Mouse (Mus musculus): ENCODE data around the gene Pbx3.
A peak's percentile ranks its signal among the peaks of the same experiment; 100 is the strongest.

Gene Pbx3

GRCm38 (mm10) chr2:34372305-34373301 is at the start of gene Pbx3:
TSS of gene Pbx3 (minus strand) at chr2:34373142.
- peak; percentile 97 for DNase-seq

DNA sequence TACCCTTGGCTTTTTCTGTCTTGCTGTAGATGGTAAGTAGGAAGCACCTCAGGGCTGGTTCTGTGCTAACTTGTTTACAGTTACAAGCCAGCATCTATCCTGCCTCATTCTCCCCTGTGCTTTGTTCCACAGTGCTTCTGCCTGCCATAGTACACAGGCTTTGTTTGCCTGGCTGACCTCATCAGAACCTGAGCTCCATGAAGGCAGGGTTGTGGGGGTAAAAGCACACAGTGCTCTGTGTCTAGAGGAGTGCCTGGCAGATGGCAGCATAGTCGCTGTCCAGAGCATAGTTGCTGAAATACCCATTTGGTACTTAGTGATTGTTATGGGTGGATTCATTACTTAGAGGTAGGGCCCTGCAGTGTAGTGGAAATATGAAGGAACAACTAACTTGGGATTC is 47.3 kb upstream of the Pbx3 start:
- no peak for DNase-seq

DNA sequence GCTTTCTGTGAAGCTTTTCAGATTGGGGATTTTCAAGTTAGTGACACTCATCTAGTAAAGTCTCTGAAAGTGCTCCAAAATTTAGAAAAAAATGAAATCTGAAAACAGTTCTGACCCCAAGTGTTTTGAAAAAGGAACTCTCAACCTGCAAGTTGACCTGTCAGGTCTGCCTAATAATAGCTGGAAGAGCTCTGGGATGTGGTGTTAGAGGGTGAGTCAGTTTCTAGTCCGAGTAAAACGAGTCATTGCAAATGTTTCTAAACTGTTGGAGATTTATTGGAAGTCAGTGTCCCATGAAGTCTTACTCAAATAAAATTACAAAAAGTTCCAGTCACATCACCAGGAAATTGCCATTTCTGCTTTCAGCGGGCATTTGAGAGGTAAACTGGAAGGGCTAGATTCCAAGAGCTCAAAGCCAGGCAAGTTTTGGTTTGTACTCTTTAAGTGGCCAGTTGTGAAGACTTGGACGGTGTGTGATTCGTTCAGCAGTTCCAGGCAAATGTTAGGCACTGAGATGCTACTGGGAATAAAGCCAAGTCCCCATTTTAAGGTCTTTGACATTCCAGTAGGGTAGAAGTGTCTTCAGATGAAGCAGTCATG is 36.9 kb upstream of the Pbx3 start:
- DNase-seq, result no peak

DNA sequence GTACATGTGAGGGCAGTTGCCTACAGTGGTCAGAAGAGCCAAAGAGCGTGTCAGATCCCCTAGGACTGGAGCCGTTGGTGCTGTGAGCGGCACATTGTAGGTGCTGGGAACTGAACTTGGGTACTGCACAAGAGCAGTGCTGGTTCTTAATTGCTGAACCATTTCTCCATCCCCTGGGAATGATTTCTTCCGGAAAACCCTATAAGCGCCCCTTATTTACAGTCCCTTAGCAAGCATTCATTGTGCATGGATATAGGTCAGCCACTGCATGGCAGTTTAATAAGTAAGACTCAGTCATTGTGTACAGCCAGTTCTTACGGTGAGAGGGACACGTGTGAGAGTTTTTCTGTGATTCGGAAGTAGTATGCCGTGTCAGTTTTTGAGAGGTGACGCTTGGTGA is 35.4 kb upstream of the Pbx3 start:
- no peak for DNase-seq

- no peak for DNase-seq
Observed at GRCm38 (mm10) chr2:34407596-34407995, 34.7 kb upstream of the Pbx3 start.

DNA sequence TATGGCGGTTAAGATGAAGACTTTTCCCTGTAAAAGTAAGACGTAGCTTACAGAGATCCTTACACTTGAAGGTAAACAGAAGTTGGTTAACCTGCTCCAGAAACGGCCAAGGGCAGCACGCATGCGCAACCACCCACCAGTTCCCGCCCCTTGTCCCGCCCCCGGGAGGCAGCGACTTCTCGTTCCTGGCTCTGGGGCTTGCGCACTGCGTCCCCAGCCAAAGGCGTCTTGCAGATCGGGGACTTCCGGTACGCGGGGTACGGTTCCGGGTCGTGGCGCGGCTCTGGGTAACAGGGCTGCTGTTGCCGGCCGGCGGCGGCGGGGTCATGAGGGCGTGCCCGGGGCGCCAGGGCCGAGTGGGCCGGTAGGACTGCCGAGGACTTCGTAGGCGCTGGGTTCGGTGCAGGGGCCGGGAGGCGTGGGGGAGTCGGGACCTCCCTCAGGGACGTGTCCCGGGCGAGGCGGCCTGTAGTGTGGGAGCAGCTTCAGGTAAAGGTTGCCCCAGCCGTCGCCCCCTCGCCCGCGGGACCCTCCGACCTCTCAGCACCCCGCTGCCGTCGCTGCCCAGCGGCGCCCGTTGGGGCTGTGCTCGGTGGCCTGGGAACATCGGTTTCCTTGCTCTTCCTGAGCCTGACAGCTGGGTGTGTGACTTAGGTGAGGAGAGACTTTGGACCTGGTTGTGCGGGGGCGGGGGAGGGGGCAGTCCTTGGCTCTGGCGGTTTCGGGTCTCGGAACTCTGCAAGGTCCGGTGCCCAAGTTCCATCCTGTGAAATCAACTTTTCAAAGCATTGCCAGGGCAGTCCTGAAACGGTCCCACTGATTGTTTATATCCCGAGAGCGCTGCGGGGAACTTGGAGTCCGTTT is 33.9 kb upstream of the Pbx3 start, which contains the start of gene Mapkap1:
TSS of gene Mapkap1 (plus strand) at position 171 of the 864 bp plus-strand sequence.
- peak; percentile 99 for DNase-seq

GRCm38 (mm10) chr2:34399535-34399934 is 26.6 kb upstream of the Pbx3 start:
- DNase-seq, result no peak

DNA sequence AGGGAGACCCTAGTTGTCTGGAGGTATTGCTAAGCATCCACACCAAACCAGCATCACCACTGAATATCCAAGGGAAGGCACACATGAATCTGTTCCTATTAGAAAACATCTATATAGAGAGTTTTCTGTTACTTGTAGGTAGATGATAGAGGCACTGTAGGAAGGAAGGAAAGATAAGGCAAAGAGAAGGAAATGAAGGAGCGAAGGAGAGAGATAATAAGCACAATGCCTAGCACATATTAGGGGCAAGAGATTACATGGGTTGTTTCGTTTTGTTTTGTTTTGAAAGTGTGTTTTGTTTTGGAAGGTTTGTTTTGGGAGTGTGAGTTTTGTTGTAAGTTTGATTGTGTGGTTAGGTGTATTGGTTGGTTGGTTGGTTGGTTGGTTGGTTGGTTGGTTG is 6.0 kb upstream of the Pbx3 start:
- DNase-seq, result no peak

- no peak for DNase-seq
Observed at GRCm38 (mm10) chr2:34374349-34374748, 1.4 kb upstream of the Pbx3 start.

DNA sequence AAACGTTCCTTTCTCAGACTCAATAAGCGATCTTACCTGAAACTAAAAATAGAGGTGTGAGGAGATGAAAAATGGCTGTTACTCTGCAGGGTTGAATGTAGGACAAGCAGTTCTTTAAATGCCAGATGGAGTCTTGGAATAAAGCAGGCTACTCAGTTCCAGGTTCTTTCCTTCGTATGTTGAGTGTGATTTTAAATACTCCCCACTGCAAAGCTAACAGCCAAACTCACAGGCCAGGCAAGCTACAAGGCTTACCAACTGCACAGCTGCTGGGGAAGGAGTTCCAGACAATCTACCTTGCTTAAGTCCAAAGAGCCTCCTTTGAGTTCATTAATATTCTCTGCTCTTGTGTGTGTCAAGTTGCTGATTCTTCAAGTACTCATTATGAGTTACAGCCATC is 944 bp upstream of the Pbx3 start:
- no peak for DNase-seq

DNA sequence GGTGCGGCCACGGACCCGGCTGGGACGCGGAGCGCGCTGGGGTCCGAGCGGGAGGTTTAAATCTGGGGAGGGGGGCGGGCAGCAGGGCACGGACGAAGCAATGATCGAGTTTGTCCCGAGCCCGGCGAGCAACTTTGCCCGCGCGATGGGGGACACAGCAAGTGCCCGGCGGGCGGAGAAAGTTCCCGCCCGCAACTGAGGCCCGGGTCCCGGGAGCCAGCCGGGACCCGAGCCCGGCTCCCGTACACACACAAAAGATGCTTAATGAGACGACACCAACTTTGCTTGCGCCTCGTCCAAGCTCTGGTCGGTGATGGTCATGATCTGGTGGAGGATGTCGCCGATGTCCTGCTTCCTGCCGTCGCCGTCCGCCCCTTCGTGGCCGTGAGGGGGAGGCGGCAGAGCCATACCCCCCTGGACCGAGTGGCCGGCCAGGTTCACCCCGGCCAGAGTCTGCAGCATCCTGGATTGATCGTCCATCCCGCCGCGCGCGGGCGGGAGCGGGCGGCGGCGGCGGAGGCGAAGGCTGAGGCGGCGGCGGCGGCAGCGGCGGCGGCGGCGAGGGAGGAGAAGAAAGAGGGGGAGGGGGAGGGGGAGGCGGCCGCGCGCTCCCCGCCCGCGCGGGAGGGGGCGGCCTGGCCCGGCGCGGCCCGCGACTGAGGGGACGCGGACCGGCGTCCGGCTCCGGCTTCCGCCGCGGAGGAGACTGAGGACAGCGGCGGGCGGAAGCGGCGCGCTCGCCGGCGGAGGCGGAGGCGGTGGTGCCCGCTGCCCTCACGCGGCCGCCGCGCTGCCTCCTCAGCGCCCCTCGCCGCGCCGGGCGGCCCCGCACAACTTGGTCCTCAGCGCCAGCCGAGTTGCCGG is 1.3 kb downstream of the Pbx3 start:
- DNase-seq, result peak; percentile 51

GRCm38 (mm10) chr2:34370725-34371440 is 2.1 kb downstream of the Pbx3 start:
- DNase-seq, result peak; percentile 19

DNA sequence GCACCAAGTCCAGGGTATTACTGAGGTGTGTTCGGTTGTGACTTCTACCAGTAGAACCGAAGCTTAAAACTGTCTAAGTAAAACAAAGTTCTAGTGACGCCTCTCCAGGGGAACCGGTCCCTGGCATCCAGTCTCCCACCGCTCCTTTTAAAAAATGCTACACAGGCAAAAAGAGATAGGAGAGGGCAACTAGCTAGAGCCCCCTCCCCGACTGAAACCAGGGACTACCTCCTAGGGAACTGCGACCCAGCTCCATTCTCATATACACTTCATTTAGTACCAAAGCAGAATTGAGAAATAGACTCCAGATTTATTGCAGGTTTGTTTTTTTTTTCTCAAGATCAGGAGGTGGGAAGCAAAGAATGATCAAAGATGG is 2.6 kb downstream of the Pbx3 start:
- DNase-seq, result no peak

DNA sequence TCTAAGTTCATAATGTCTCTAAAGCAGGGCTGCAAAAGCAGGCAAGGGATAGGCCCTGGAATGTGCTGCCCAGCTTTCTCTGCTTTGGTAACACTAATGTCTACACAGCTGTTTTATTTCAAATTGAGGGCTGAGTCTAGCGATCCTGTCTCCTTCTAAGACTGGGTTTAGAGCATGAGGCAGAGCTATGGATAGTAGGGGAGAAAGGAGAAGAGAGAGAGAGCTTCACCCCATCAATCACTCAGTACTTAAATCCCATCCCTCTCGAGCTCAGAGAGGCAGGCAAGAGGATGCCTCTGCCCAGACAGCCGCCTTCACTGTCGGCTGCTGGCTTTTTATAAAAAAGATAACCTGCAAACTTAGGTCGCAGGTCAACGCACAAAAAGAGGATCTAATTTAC is 4.5 kb downstream of the Pbx3 start:
- no peak for DNase-seq

GRCm38 (mm10) chr2:34367024-34367423 is 5.9 kb downstream of the Pbx3 start:
- DNase-seq, result no peak

GRCm38 (mm10) chr2:34363678-34364077 is 9.3 kb downstream of the Pbx3 start:
- no peak for DNase-seq

DNA sequence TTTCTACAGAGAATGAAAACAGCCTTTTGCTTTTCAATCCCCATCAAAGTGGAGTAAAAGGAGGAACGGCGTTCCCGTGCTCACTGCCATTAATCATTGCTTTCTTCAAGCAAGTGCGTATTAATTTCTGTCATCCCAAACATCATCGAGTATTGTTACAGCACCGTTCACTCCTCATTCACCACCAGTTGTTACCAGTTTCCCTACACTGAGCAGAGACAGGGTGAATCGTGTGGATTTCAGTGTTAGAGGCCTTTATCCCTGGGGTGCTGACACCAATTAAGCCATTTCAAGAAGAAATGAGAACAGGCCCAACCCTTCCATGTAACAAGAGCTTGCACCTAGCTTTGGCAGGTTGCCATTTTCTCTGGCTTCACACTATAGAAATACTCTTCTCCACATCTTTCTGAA is 17.1 kb downstream of the Pbx3 start:
- no peak for DNase-seq

- DNase-seq, result no peak
Observed at GRCm38 (mm10) chr2:34352006-34352405, 20.9 kb downstream of the Pbx3 start.

- no peak for DNase-seq
Observed at GRCm38 (mm10) chr2:34347096-34347495, 25.8 kb downstream of the Pbx3 start.

DNA sequence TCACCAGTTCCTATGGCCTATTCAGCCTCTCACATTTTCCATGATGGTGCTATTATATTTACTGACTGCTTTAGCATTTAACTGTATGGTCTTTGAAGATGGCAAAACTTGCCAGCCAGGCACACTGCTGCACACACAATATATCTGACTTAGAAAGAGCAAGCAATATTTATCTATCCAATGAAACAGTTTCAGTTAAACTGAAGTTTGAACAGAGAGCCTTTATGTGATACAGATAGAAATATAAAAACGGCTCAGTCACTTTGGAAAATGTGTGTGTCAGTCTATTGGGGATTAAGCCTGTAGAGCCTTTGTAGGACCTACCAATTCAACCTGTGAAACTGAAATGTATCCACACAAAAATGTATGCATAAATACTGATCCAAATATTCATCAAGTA is 74.3 kb downstream of the Pbx3 start:
- no peak for DNase-seq

DNA sequence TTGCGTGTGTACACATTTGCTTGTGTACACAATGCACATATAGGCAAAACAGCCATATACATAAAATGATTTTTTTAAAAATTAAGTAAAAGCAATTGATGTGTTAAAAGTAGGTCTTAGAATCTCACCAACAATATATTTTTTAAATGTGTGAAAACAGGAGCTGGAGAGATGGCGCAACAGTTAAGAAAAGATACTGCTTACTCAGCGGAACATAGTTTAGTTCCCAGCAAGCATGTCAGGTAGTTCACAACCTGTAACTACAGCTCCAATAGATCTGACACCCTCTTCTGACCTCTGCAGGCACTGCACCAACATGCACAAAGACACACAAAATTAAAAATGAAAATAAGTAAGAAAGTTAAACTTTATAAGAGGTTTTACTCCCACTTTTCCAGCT is 74.7 kb downstream of the Pbx3 start:
- no peak for DNase-seq

- DNase-seq, result no peak
Observed at GRCm38 (mm10) chr2:34289726-34290125, 83.2 kb downstream of the Pbx3 start.

Measured in thymus, postnatal 14 days (tissue).